Mouse (Mus musculus): ENCODE data around the gene Hist1h4m.
"Not testable (repeated sequence)": the region's sequence is repeated elsewhere in the genome, so short reads cannot be mapped to it uniquely, and the experiment has no call there.

- TF ChIP-seq CTCF (IDR thresholded peaks at IDR 0.05; ENCODE audit: control insufficient read depth, insufficient read depth, insufficient read length); MYOG (IDR thresholded peaks at IDR 0.05; ENCODE audit: control insufficient read depth, extremely low read depth, insufficient read length); MAX (IDR thresholded peaks at IDR 0.05); MYOD1 (IDR thresholded peaks at IDR 0.05; ENCODE audit: control insufficient read depth, insufficient read length, low read depth): not testable (repeated sequence)
- peak; percentile 14 for TF ChIP-seq USF1 (IDR thresholded peaks at IDR 0.05; ENCODE audit: low read depth)
These were observed 546 bp downstream of the Hist1h4m start for GRCm38 (mm10) chr13:21812092-21812491.
